Mouse (Mus musculus) urinary bladder, postnatal 36 days (tissue): ENCODE results near the gene Nmu.

Experiments
- DNase-seq, 2 experiments: peaks; one replicate each; pipeline ENCODE4 v3.0.0; 2022; ENCODE audit warnings: low spot score in 2 of 2, mixed read lengths in 1 of 2

The Nmu gene

DNA sequence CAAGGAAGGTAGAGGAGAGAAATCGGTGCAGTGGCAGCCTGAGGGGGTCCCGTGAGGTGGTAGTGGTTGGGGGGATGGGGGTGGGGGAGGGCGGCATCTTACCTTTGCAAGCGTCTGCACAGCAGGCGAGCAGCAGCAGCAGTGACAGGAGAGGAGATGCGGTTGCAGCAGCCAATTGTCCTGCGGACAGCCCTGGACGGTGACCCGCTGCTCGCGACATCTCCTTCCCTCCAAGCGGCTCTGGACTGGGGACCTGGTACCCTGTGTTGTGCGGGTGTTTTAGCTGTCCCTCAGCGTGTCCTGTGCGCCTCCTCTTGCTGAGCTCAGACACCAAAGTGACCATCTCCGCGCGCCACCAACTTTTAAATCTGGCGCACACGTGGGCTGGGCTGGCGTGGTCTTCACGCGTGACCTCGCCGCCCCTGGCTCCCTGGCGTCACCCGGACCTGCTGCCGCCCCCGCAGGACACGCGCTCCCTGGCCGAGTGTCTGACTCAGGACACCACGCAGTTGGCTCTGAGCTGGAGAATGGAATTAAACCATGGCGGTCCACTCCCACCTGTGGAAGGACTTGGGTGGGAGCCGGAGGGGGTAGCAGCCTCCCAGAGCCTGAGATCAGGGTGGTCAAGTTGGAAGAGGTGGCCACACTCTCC lies at the start of gene Nmu:
TSS of gene Nmu (minus strand) at position 336 of the 652 bp plus-strand sequence.
- DNase-seq: no peak

DNA sequence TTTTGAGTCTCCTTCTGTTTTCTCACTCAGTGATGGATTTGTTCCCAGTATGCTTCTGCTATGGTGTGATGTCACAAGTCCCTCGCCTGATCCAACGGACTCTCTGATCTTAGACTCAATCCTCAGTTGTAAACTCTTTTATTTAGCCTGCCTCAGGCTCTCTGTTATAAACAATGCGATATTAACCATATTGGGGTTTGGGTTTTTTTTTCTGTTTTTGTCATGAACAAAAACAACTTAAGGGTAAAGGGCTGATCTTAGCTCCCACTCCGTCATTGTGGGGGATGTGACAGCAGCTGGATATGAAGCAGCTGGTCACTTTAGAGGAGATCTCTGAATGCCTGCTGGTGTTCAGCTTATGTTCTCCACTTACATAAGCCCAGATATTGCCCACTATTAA lies 48.1 kb upstream of the Nmu start:
- no peak for DNase-seq

DNA sequence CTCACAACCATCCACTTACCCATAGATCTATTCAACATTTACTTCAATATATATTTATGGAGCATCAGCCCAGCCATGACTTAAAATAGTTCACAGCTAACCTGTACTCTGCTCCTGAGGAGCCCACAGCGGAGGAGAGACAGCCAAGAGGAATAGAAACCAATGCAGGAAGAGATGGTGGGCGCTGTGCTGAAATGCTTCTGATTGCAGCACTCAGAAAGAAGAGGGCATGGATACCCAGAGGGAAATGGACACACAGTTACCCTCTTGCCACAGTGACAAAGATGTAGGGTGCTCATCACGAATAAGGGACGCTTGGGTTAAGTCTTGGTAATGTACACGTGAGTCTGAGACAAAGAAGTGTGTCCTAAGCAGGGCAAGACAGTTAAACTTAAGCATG lies 30.8 kb upstream of the Nmu start:
- DNase-seq: no peak

DNA sequence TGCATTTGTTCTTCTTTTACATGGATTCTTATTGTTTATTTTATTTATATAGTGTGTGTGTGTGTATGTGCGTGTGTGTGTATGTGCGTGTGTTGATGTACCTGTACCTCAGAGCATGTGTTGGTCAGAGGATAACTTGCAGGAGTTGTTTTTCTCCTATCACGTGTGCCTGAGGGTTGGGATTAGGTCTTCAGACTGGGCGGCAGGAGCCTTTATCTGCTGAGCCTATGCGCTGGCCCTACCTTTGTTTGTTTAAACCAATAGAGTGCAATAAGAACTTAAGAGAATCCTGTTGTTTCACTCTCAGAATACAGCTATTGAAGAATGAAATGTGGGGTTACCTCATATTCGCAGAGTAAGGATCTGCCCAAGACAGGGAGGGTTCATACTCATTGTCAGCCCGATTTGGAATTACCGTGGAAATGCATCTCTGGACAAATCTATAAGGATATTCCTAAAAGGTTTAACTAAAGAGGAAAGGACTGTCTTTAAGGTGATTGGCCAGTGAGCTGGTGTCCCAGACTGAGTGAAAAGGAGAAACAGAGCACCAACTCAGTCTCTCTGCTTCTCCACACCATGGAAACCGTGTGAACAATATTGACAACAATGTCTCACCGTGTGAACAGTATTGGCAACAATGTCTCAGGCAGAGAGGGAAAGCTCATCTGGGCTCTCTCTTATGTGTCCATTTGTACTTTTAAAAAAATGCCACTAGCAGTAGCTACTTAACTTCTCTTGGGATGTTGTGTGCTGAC lies 25.6 kb upstream of the Nmu start:
- DNase-seq: no peak

DNA sequence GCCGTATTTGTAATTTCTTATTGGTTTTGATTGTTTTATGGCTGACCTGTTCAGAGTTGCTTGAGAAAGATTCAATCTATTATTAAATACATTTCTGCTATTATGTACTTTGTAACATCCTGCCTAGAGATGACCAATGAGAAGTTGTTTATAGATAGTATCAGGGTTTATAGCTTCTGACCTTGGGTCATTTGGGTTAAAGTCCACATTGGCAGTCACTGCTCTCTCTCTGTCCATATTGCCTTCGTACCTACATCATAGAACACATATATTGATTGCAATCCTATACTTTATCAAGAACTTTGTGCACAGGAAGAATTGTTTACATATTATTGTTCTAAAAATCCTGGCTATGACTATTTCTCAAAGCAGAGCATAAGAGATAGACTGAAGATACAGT lies 24.9 kb upstream of the Nmu start:
- no peak for DNase-seq

DNA sequence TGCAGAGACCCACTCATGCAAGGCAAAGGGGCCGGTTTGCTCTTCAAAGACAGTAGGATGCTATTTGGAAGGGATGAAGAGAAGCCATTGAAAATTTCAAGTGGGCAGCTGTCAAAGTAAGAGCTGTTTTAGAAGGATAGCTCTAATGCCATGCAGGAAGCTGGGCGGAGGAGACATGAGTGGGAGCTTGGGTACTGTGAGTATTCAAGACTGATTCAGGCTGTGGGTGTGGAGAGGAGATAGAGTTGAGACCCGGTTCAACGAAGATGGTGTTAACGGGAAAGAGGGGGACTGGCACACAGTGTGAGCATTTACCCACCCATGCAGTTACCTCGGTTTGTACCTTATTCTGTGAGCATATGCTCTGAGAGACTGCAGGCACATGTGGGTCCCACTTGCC lies 20.1 kb upstream of the Nmu start:
- no peak for DNase-seq

DNA sequence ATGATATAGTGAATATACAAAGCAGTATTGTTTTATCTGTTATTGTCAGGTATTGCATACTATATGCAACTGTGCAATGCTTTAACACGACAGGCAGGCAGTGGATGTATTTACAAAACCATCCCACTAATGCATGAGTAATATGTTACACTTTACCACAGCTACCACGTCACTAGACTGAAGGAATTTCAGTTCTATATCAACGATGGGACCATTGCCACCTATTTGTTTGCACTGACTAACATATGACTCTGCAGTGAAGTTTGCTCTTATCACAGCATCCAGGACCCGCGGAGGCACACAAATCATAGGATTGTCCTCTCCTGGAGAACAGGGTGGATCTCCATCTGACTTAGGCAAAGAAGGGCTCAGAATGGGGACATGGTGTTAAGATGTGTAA lies 18.2 kb upstream of the Nmu start:
- DNase-seq: no peak

DNA sequence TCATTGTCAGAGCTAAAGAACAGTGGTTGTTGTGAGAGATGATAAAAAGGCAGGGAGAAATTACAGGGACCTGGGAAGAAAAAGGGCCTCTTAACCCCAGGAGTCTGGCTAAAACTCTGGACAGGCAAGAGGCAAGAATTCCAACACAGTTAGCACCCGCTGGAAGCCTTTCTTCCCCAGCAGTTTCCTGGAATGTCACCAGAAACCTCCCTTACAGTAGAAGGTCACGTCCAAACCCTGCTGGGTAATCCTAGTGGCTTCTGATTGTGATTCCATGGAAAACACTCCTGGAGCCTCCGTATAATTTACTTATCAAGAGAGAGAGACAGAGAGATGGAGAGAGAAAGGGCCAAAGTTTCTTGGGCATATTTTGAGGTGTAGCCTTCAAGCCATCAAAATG lies 15.6 kb upstream of the Nmu start:
- DNase-seq: no peak

DNA sequence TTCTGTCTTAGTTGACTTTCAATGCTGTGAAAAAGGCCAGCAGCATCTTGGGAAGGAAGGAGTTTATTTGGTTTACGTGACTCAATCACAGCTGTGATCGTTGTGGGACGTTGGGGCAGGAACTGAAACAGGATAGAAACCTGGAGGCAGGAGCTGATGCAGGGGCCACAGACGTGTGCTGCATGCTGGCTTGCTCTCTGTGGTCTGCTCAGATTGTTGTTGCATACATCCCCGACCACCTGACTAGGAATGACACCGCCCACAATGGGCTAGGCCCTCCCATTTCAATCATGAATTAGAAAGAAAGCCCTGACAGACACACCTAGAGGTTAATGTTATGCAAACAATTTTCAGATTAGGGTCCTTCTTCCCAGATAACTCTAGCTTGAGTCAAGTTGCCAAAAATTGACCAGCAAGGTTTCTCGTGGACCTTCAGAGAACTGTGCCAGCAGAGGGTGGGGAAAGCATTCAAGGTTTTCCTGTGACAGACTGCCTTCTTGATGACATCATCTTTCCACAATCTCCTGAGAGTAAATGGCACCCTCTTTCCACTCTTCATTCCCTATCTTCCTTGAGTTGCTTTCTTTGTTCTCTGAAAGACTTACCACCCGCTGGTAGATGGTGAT lies 5.7 kb upstream of the Nmu start:
- DNase-seq: no peak

DNA sequence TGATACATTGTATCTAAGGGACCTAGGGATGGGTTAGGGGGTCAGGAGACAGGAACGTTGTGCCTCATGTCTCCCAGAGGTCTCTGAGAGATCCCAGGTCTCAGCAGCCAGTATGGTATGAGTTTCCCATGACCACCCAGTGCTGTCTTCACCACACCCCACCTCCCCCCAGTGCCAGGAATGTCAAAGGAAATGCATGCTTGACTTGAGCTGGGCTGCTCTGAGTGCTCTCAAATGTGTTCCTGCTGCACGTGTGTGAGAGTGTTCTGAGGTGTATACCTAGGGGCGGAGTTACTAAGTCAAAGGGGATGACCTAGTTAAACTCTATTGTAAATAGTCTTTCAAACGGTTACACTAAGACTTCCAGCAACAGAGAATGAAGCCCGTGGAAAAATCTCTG lies 1.8 kb upstream of the Nmu start:
- DNase-seq: no peak

DNA sequence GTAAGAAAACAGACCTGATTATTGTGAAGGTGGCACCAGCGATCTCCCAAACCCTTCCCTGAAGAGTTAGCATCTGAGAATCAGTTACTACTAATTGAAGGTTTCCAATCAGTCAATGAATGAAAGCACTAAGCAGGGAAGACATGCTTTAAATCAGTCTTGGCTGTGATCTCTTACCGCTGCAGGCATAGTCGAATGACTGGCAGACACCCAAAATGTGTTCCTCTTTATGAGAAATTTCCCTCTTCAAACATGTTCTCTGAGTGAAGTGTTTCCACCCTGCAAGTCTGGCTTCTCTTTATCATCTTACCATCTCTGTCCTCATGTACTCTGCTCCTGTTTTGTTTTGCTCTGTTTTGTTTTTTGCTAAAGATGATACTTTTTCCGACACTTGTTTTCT lies 2.8 kb downstream of the Nmu start:
- DNase-seq: no peak

DNA sequence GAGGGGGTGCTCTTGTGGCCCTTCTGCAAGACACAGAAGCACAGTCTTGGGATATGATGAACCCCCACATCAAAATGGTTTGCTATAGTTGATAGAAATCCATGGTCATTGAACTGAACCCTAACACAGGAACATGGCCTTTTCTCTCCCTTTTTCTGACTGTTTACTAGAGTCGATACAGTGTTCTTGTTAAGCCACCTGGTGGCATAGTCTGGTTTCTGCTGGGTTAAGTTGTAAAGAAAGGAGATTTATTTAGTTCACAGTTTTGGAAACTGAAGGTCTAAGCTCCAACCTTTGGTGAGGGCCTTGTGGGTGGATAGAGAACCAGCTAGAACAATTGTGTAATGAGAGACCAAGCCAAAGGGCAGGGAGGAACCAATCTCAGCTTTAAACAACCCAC lies 3.5 kb downstream of the Nmu start:
- DNase-seq: no peak

DNA sequence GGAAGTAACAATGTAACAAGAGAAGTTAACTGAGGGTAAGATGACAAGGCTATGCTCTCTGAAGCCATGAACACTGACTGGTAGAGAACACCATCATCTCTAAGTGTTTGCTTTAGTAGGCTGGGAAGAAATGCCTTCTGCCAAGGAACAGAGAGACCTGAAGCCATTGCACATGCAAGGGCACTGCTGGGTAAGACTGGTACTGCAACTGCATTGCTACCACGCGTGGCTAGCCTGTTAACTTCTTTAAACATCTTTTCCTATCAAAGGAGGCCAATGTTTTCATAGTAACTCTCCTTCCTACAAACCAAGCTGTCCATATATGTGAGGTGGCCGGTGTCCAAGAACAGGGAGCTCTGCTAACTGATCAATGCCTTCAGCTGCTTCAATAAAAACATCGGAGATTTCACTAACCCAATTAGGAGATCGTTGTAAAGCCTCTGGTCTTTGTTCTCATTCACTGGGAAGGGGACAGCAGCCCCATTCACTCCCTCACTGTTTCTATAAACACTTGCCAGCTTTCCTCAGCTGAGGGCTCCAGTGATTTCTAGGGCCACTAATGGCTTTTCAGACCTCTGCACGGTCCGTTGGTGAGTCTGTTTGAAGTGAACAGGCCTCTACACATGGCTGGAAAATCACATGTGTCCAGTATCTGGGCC lies 11.5 kb downstream of the Nmu start:
- DNase-seq: no peak

DNA sequence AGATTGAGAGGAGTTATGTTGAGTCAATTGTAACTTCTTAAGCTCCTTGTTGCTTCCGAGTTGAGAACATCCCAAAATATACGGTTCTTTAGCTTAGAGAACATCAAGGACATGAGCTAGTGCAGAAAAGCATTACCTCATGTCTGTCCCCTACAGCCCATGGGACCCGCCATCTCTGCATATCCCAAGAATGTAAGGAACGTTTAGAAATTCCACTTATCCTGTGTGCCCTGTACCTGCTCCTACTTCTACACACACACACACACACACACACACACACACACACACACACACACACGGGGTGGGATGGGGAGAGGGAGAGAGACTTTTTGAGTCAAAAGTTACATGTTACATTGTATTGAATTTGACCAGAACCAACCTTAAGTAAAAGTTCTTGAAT lies 12.1 kb downstream of the Nmu start:
- no peak for DNase-seq

DNA sequence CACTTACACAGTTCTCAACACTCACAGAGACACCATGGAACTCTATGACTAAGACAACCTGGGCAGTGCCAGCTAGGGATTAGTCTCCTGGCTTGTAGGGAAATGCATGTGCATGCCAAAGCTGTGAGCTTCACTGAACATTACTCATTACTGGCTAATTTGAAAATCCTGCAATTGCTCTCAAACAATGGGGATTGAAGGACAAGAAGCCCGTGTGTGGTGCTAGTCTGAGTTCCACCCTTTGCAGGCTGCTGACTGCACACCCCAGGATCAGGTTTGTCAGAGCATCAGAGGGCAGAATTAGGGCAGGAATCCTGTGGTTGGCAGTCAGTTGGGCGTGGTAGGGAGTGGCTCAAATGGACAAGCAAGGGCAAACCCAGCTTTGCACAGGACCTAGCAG lies 17.5 kb downstream of the Nmu start:
- peak; percentile 49 to 55 for DNase-seq

DNA sequence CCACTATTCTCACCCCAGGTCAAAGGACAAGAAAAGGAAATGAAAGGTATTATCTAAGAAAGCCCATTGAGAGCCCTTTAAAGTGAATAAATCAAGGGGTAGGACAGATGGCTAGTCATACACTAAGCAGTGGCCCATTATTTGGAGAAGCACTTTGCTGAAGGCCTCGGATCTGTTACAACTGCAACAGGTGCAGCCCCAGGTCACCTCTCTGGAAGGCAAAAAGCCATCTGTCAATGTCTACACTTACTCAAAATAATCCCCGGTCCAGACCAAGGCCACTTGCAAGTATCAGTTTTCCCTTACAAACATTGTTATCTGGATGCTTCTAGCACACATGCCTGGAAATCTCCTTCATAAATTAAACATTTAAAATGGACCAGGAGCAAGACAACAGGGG lies 22.7 kb downstream of the Nmu start:
- no peak for DNase-seq

DNA sequence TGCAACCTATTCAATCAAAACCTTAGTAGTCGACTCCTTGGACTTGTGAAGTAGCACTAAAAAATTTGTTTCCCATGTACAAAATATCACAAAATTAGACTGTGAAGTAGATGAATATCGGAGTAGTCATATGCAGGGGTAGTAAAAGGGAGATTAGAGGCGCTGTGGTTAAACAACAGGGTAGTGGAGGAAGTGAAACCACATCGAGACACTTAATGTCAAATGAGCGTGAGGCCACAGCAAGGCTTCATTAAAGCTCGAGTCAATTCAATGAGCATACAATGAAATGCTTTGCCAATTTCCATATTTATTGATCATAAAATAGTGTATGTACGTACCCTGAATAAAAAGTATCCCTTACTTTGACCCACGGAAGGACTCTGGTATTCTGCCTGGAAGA lies 26.5 kb downstream of the Nmu start:
- no peak for DNase-seq

DNA sequence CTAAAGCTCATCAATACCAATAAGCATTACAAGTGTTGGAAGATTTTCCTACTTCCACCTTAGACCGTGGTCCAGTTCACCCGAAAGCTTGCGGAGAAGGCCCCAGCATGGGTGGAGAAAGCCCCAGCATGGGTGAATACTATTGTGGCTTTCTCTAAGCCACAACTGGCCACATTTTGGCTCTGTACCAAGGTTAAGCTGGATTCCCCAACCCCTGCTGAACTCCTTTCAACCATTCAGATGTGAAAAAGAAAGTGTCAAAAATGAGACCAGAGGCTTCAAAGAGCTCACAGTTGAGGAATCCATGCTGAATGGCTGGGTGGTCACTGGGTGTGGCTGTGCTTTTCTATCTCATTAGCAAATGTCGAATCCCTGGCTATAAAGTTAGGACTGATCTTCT lies 29.8 kb downstream of the Nmu start:
- DNase-seq: no peak

DNA sequence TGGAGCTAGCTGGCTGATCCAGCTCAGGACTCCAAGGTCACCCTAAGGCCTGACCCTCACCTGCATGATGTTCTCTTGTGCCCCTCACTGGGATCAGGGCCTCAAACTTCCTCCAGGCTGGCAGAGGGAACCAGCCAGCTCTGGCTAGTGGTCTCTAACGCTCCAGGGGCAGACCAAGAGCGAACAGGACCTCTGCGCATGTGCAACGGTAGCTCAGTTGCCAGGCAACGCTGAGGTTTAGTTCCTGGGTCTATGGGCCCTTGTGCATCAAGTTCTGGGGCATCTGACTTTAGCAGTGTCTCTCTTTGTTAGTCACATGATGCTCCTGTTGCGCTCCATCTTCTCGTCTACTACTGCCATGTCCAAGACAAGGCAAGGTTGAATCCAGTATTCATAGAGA lies 32.6 kb downstream of the Nmu start, which contains the start of gene Pdcl2:
TSS of gene Pdcl2 (minus strand) at position 204 of the 400 bp plus-strand sequence.
- no peak for DNase-seq

DNA sequence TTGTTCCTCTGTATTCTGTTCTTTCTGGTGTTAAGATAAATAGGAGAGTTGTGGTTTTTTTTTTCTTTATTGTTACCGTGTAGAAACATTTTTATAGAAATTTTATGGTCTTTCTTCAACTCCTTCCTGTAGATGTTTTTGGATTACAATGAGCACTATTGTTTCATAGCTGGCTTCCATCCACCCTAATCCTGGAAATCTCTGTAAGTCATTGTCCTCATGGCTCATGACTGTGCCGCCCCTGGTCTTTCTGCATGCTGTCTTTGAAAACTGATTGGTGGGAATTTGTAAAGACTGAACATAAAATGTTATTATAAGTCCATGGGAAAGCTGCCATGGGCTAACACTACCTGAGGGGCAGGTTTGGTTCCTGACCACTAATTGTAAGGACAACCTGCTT lies 36.3 kb downstream of the Nmu start:
- no peak for DNase-seq

DNA sequence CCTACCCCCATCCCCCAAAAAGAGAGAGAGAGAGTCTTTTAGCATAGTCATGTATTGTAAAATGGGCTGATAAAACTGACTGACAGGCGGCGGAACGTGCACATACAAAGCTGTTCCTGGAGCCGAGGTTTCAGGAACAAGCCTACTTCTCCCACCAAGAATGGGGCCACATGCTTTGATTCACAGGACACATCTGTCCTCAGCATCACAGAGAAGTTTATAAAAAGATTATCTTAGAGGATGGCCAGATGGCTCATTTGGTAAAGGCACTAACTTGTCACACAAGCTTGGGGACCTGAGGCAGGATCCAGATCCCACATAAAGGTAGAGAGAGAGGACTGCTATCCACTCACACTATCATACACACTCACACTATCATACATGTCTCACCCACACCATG lies 38.5 kb downstream of the Nmu start:
- no peak for DNase-seq
